ENCODE assay signal across 31 mouse cellular contexts in genomic region chr1:62636906-62637673, GRCm38 (mm10).
DNase-seq lines count a peak whose midpoint lies in the region; ATAC-seq lines count a peak whose summit lies in the region.
"Had no signal": no experiment of that assay in that cellular context is flagged by ENCODE, and none has a peak within 500 bp of the region (broad histone marks: within the 10 kb centered on the region; RNA-seq: fewer than 3 reads in every experiment).

No protein-coding gene starts in this region.

- H3K4me3 ChIP-seq in heart, embryonic 12.5 days: no peak overlapping the region
- no peak overlapping the region for H3K4me3 ChIP-seq in midbrain, embryonic 11.5 days (ENCODE audit: low read depth, low read length)
- no peak overlapping the region for H3K4me3 ChIP-seq in midbrain, embryonic 14.5 days (replicated peaks; ENCODE audit: low read depth, low read length)
- H3K4me3 ChIP-seq in stomach, embryonic 15.5 days (replicated peaks): no peak overlapping the region
- H3K4me3 ChIP-seq: erythroblast, embryonic 14.5 days; forebrain, embryonic 12.5 days; heart, embryonic 13.5 days; hindbrain, embryonic 10.5 days; limb, embryonic 10.5 days; limb, embryonic 15.5 days; liver, embryonic 13.5 days; megakaryocyte, embryonic 14.5 days; midbrain, embryonic 13.5 days had no signal

- WGBS in heart, embryonic 12.5 days: 76% methylated on average over 6 of the region's 6 CpGs
- WGBS in midbrain, embryonic 11.5 days: 94% methylated on average over 6 of the region's 6 CpGs
- WGBS in midbrain, embryonic 14.5 days: 95% methylated on average over 6 of the region's 6 CpGs
- WGBS in stomach, embryonic 15.5 days: 85% methylated on average over 6 of the region's 6 CpGs

- 0 out of 2 replicates have a peak, but pooled peaks have one; percentile 36 for ATAC-seq in heart, embryonic 12.5 days (ENCODE audit: insufficient number of reproducible peaks, low FRiP score)
- ATAC-seq in midbrain, embryonic 11.5 days (ENCODE audit: low FRiP score): no peak
- ATAC-seq in midbrain, embryonic 14.5 days (ENCODE audit: low FRiP score, low TSS enrichment): no peak
- ATAC-seq in stomach, embryonic 15.5 days (ENCODE audit: insufficient read depth, low FRiP score, low read depth): peak; percentile 84; the same call in 1 of the 2 replicates
- no peak for ATAC-seq in activated CD4-positive, CD25-positive, alpha-beta regulatory T cell, adult 4 months
- ATAC-seq: hindbrain, embryonic 16.5 days; lung, postnatal 0 days; midbrain, embryonic 13.5 days had no signal

- no peak overlapping the region for H3K27ac ChIP-seq in heart, embryonic 12.5 days (ENCODE audit: poor library complexity, severe bottlenecking)
- H3K27ac ChIP-seq in midbrain, embryonic 11.5 days (ENCODE audit: low read depth, low read length): no peak overlapping the region
- H3K27ac ChIP-seq in midbrain, embryonic 14.5 days (replicated peaks; ENCODE audit: low read depth, low read length): no peak overlapping the region
- peak overlapping the region; percentile 53; the same call in 1 of the 2 replicates for H3K27ac ChIP-seq in stomach, embryonic 15.5 days
- H3K27ac ChIP-seq: forebrain, embryonic 12.5 days; heart, embryonic 13.5 days; hindbrain, embryonic 10.5 days; limb, embryonic 10.5 days; limb, embryonic 15.5 days; liver, embryonic 13.5 days; midbrain, embryonic 13.5 days had no signal

- no peaks in the 10 kb centered on the region for H3K27me3 ChIP-seq in heart, embryonic 12.5 days (replicated peaks)
- no peaks in the 10 kb centered on the region for H3K27me3 ChIP-seq in midbrain, embryonic 11.5 days (ENCODE audit: control insufficient read depth, insufficient read depth, low read length)
- no peaks in the 10 kb centered on the region for H3K27me3 ChIP-seq in midbrain, embryonic 14.5 days (ENCODE audit: control insufficient read depth, insufficient read depth, low read length)
- no peaks in the 10 kb centered on the region for H3K27me3 ChIP-seq in stomach, embryonic 15.5 days (replicated peaks)
- H3K27me3 ChIP-seq: heart, embryonic 13.5 days; limb, embryonic 15.5 days; liver, embryonic 13.5 days; megakaryocyte, embryonic 14.5 days; midbrain, embryonic 13.5 days had no signal

- DNase-seq in heart, adult 11 months: no peak
- DNase-seq in midbrain, embryonic 11.5 days (ENCODE audit: low spot score, missing footprints): peak; percentile 82
- no peak for DNase-seq in midbrain, embryonic 14.5 days
- no peak for DNase-seq in cerebellum, adult 11-12 months
- DNase-seq: adrenal gland, postnatal 25 days; cerebellum, adult 18-20 months; cerebellum, postnatal 10 days; gastrocnemius, postnatal 10 days; heart, adult 18-20 months; heart, postnatal 10 days; kidney, postnatal 36 days; layer of hippocampus, adult 9-11 months; liver, embryonic 13.5 days; lung, adult 18-20 months; lung, postnatal 4 days; right cerebral cortex, postnatal 25 days; thymus, adult 2 months; thymus, postnatal 36 days had no signal

- no peak overlapping the region for H3K9ac ChIP-seq in heart, embryonic 12.5 days
- no peak overlapping the region for H3K9ac ChIP-seq in midbrain, embryonic 11.5 days (ENCODE audit: low read length)
- H3K9ac ChIP-seq in midbrain, embryonic 14.5 days (replicated peaks; ENCODE audit: low read length): no peak overlapping the region
- H3K9ac ChIP-seq in stomach, embryonic 15.5 days: no peak overlapping the region
- H3K9ac ChIP-seq: forebrain, embryonic 12.5 days; heart, embryonic 13.5 days; limb, embryonic 15.5 days; liver, embryonic 13.5 days; midbrain, embryonic 13.5 days had no signal

- H3K9me3 ChIP-seq in heart, embryonic 12.5 days (replicated peaks): 0 out of 2 replicates have a peak, but pooled peaks cover 5% of the 10 kb centered on the region
- H3K9me3 ChIP-seq in midbrain, embryonic 11.5 days (ENCODE audit: control insufficient read depth, low read length): no peaks in the 10 kb centered on the region
- no peaks in the 10 kb centered on the region for H3K9me3 ChIP-seq in midbrain, embryonic 14.5 days (ENCODE audit: control insufficient read depth, low read length)
- H3K9me3 ChIP-seq in stomach, embryonic 15.5 days: no peaks in the 10 kb centered on the region
- H3K9me3 ChIP-seq: forebrain, embryonic 12.5 days; hindbrain, embryonic 10.5 days; limb, embryonic 10.5 days; limb, embryonic 15.5 days; liver, embryonic 13.5 days; megakaryocyte, embryonic 14.5 days; midbrain, embryonic 13.5 days had no signal

- H3K4me1 ChIP-seq in heart, embryonic 12.5 days (replicated peaks): peaks cover 8% of the 10 kb centered on the region
- no peaks in the 10 kb centered on the region for H3K4me1 ChIP-seq in midbrain, embryonic 11.5 days (ENCODE audit: control insufficient read depth, insufficient read depth, low read length)
- H3K4me1 ChIP-seq in midbrain, embryonic 14.5 days (ENCODE audit: control insufficient read depth, insufficient read depth, low read length): peaks cover 3% of the 10 kb centered on the region; the same call in 1 of the 2 replicates
- no peaks in the 10 kb centered on the region; the same call in 1 of the 2 replicates for H3K4me1 ChIP-seq in stomach, embryonic 15.5 days
- H3K4me1 ChIP-seq: liver, embryonic 13.5 days; megakaryocyte, embryonic 14.5 days had no signal

- H3K4me2 ChIP-seq in heart, embryonic 12.5 days: no peak overlapping the region
- H3K4me2 ChIP-seq in midbrain, embryonic 11.5 days: no peak overlapping the region
- H3K4me2 ChIP-seq in midbrain, embryonic 14.5 days (ENCODE audit: low read length): no peak overlapping the region
- H3K4me2 ChIP-seq in stomach, embryonic 15.5 days: no peak overlapping the region
- H3K4me2 ChIP-seq: forebrain, embryonic 12.5 days; heart, embryonic 13.5 days; limb, embryonic 15.5 days; liver, embryonic 13.5 days; midbrain, embryonic 13.5 days had no signal

- H3K36me3 ChIP-seq in heart, embryonic 12.5 days: no peaks in the 10 kb centered on the region
- H3K36me3 ChIP-seq in midbrain, embryonic 11.5 days (ENCODE audit: control insufficient read depth, insufficient read depth, low read length): no peaks in the 10 kb centered on the region
- no peaks in the 10 kb centered on the region for H3K36me3 ChIP-seq in midbrain, embryonic 14.5 days (ENCODE audit: control insufficient read depth, insufficient read depth, low read length)
- no peaks in the 10 kb centered on the region for H3K36me3 ChIP-seq in stomach, embryonic 15.5 days
- H3K36me3 ChIP-seq: forebrain, embryonic 12.5 days; heart, embryonic 13.5 days; hindbrain, embryonic 10.5 days; limb, embryonic 10.5 days; limb, embryonic 15.5 days; liver, embryonic 13.5 days; midbrain, embryonic 13.5 days had no signal

Comparison
In these comparisons a context has a peak if more than half of its experiments do, and no peak if none do; other contexts are left out.
1. ATAC-seq: peak in heart, embryonic 12.5 days (single experiment) and stomach, embryonic 15.5 days (single experiment); none in midbrain, embryonic 11.5 days (single experiment), midbrain, embryonic 14.5 days (single experiment) and activated CD4-positive, CD25-positive, alpha-beta regulatory T cell, adult 4 months (single experiment).